Mouse (Mus musculus) liver, embryonic 11.5 days (tissue): ENCODE data around the gene C2. TPM values are rescaled to one million over a fixed set of nuclear protein-coding genes. Genes with fewer than 3 reads are reported as not detected.
"Not testable (repeated sequence)": the region's sequence is repeated elsewhere in the genome, so short reads cannot be mapped to it uniquely, and the experiment has no call there.

Experiments used
- ATAC-seq: fragments of 200-750 bp; cut with Nextera tagmentation; replicated peaks from 2 replicates; pipeline ENCODE4 v1.8.0; 2017; ENCODE audit warnings: moderate number of reproducible peaks, mild to moderate bottlenecking, moderate TSS enrichment, moderate library complexity; ENCODE audit not compliant: low FRiP score
- DNase-seq: peaks from one replicate; pipeline ENCODE4 v3.0.0-alpha.2; 2017; ENCODE audit warnings: low spot score
- H3K27ac ChIP-seq: fragments of 300-500 bp; sonication (generic); 2 replicates; pipeline ENCODE4 v1.5.1; 2014; ENCODE audit warnings: mild to moderate bottlenecking, low read depth, low read length, control low read depth
- H3K27me3 ChIP-seq: fragments of 300-500 bp; sonication (generic); replicated peaks from 2 replicates; pipeline ENCODE4 v1.6.1; 2014; ENCODE audit warnings: low read length, mixed read lengths; ENCODE audit not compliant: control insufficient read depth, insufficient read depth
- H3K36me3 ChIP-seq: fragments of 300-500 bp; sonication (generic); 2 replicates; pipeline ENCODE4 v1.6.1; 2014; ENCODE audit warnings: mild to moderate bottlenecking, low read length, moderate library complexity, mixed read lengths; ENCODE audit not compliant: control insufficient read depth, insufficient read depth
- H3K4me1 ChIP-seq: fragments of 300-500 bp; sonication (generic); replicated peaks from 2 replicates; pipeline ENCODE4 v1.6.1; 2014; ENCODE audit warnings: low read length, mixed read lengths; ENCODE audit not compliant: control insufficient read depth, insufficient read depth
- H3K4me2 ChIP-seq: fragments of 300-500 bp; sonication (generic); 2 replicates; pipeline ENCODE4 v1.6.1; 2014; ENCODE audit warnings: mild to moderate bottlenecking, control low read depth, moderate library complexity
- H3K4me3 ChIP-seq: fragments of 300-500 bp; sonication (generic); 2 replicates; pipeline ENCODE4 v1.5.1; 2014; ENCODE audit warnings: low read depth, low read length, control low read depth
- H3K9ac ChIP-seq: fragments of 300-500 bp; sonication (generic); 2 replicates; pipeline ENCODE4 v1.6.1; 2014; ENCODE audit warnings: low read depth, low read length, control low read depth
- H3K9me3 ChIP-seq: fragments of 300-500 bp; sonication (generic); 2 replicates; pipeline ENCODE4 v1.6.1; 2016; ENCODE audit warnings: low read length, inconsistent platforms, mixed read lengths; ENCODE audit not compliant: control insufficient read depth
- WGBS: fragments of 180-500 bp; shearing (Covaris S2); extraction: QIAGEN DNeasy Blood & Tissue Kit; methylation state at CpG from one replicate; pipeline ENCODE4 v1.1.7; 2014; 5-methylcytosine and 5-hydroxymethylcytosine counted together
- polyA plus RNA-seq: library from polyadenylated mRNA; unstranded; fragments of >200 nt; fragmentation: Nextera tagmentation; extraction: Ambion mirVana; gene quantifications from 2 replicates; pipeline ENCODE4 v1.2.1, GENCODE M21; 2014

The C2 gene
- polyA plus RNA-seq, 1 experiment from 2014 or later = 9.0 TPM

DNA sequence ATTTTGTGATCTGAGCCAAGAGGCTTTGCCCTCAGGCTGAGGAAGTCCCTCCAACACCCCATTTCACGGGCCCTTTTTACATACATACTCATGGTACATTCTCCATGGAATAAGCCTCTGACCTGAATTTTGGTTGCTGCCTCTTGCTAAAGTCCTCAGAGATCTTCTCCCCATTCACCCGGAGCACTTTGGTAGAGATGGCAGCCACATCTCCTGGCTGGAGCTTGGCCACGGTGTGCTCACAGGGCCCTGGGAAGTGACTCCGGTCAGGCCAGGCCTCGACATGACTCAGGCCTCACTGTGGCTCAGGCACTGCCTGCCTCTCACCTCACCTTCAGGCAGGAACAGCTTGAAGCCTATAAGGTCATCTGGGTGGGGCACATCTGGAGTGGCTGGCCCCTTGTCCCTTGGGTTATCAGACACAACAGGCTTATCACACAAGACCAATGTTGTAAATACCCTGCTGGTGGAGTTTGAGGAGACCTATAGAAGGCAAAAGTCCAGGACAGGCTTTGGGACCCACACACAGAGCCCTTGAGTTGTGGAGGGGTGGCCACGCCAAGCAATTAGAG, 57.2 kb downstream of the C2 start:
- Histone ChIP-seq H3K4me3 (no peak overlapping the region), H3K9me3 (no peaks in the 10 kb centered on the region), H3K4me2 (peak overlapping the region; percentile 24), H3K27me3 (no peaks in the 10 kb centered on the region), H3K27ac (peak overlapping the region; percentile 51), H3K9ac (peak overlapping the region; percentile 35), H3K36me3 (peaks cover 30% of the 10 kb centered on the region; the same call in 1 of the 2 replicates), H3K4me1 (peaks cover 24% of the 10 kb centered on the region)
- DNase-seq (no peak), ATAC-seq (peak; percentile 39)
- WGBS = 72% methylated on average over 6 of the region's 6 CpGs

DNA sequence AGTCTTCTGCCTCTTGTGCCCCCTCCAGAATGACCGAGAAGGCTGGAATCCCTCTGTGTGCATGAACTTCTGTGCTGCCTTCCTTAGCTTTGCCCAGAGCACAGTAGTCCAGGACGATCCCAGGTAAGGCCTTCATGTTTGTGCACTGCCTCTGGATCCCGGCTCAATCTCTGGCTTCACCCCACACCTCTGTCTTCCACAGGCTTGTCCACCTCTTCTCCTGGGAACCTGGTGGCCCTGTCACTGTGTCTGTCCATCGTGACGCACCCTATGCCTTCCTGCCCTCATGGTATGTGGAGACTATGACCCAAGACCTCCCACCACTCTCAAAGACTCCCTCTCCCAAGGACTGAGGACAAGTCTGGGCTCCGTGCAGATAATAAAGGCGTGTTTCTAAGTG, 59.3 kb downstream of the C2 start:
- Histone ChIP-seq H3K4me1 (peaks cover 27% of the 10 kb centered on the region), H3K4me2 (0 out of 2 replicates have a peak overlapping the region, but pooled peaks have one; percentile 22), H3K36me3 (peaks cover 21% of the 10 kb centered on the region; the same call in 1 of the 2 replicates), H3K9me3 (no peaks in the 10 kb centered on the region), H3K4me3 (no peak overlapping the region), H3K27ac (no peak overlapping the region), H3K9ac (no peak overlapping the region; the same call in 1 of the 2 replicates), H3K27me3 (no peaks in the 10 kb centered on the region)
- ATAC-seq = no peak
- DNase-seq = no peak
- WGBS = 89% methylated on average over 7 of the region's 7 CpGs

DNA sequence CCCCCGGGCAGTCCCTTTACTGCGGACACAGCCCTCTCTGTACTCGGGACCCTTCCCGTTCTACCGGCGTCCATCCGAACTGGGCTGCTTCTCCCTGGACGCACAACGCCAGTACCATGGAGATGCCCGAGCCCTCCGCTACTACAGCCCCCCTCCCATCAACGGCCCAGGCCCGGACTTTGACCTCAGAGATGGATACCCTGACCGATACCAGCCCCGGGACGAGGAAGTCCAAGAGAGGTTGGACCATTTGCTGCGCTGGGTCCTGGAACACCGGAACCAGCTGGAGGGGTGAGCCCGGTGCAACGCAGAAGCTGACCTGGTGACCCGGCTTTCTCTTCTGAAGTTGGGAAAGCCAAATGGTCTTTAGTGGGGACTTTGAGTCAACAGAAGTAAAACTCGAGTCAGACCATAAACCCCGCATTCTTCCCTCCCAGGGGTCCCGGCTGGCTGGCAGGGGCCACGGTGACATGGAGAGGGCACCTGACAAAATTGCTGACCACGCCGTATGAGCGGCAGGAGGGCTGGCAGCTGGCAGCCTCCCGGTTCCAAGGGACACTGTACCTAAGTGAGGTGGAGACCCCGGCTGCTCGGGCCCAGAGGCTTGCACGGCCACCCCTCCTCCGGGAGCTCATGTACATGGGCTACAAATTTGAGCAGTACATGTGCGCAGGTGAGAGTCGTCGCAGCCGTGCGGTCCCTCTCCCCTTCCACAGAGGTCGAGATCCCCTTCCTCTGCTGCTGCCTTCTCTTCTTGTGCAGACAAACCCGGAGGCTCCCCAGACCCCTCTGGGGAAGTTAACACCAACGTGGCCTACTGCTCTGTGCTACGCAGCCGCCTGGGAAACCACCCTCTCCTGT, 60.4 kb downstream of the C2 start:
- Histone ChIP-seq H3K9ac (peak overlapping the region; percentile 74), H3K9me3 (no peaks in the 10 kb centered on the region), H3K27ac (peak overlapping the region; percentile 57), H3K4me1 (peaks cover 27% of the 10 kb centered on the region), H3K4me2 (peak overlapping the region; percentile 92), H3K27me3 (no peaks in the 10 kb centered on the region), H3K4me3 (peak overlapping the region; percentile 71), H3K36me3 (peaks cover 17% of the 10 kb centered on the region; the same call in 1 of the 2 replicates)
- 0 out of 2 replicates have a peak, but pooled peaks have one; percentile 4 for ATAC-seq
- WGBS = 35% methylated on average over 43 of the region's 43 CpGs
- no peak for DNase-seq

DNA sequence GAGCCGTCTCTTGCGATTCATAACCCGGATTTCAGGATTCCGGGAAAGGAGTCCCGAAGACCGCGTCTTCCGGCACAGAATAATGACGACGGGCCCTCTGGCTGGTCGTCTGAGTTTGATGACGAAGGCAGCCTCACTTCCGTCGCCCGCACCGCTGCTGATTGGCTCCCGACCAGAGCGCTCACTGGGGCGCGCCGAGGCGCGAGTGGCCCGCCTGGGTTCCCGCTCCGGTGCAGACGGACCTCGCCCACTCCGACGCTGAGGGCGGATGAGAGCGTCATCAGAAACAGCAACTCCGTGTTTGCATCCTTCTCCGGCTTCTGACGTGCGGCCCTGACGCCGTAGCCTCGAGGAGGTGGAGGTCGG, 61.2 kb downstream of the C2 start, which contains the start of the genes Stk19 and Dxo:
Gene Stk19, minus strand, starts transcription at position 90 of the 366 bp plus-strand sequence.
Gene Dxo, plus strand, starts transcription at position 164 of the 366 bp plus-strand sequence.
- WGBS = under 1% methylated on average over 40 of the region's 40 CpGs
- ATAC-seq = peak; percentile 92
- Histone ChIP-seq H3K9me3 (no peaks in the 10 kb centered on the region), H3K4me1 (peaks cover 27% of the 10 kb centered on the region), H3K9ac (peak within 1 kb of the TSS; percentile 74), H3K36me3 (peaks cover 13% of the 10 kb centered on the region; the same call in 1 of the 2 replicates), H3K27me3 (no peaks in the 10 kb centered on the region), H3K4me2 (peak within 1 kb of the TSS; percentile 92), H3K27ac (peak within 1 kb of the TSS; percentile 57), H3K4me3 (peak within 1 kb of the TSS; percentile 71)
- DNase-seq = peak; percentile 95

DNA sequence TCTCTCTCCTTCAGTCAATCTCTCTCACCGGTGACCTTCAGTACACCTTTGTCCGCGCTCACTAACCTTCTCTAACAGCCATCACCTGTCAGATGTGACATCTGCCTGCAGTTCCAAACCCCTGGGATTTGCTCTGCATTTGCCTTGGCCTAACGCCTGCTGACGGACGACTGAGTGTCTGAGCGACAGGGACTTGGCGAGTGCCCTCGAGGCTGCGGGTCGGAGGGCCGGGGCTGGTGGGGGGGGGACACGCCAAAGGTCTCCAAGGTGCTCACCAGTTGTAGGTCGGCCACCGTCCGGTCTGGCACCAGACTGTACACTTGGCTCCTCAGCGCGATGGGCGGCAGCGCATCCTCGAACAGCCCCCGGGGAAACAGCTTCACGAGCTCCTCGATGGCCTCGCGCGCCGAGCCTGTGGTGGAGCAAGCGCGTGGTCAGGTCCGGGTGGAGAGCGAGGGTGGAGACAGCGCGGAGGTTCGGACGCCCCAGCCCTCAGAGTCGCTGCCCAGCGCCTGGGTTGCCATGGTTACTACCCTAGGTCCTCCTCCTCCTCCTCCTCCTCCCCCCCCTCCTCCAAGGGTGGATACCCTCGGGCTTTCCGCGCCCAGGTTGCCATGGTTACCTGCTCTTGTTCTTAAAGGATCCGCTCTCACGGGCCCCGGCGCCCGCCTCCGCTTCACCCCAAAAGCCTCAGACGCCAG, 61.8 kb downstream of the C2 start:
- ATAC-seq = peak; percentile 78
- Histone ChIP-seq H3K4me2 (peak overlapping the region; percentile 92), H3K27ac (no peak overlapping the region; the same call in 1 of the 2 replicates), H3K36me3 (peaks cover 10% of the 10 kb centered on the region), H3K9me3 (no peaks in the 10 kb centered on the region), H3K4me1 (peaks cover 24% of the 10 kb centered on the region), H3K9ac (peak overlapping the region; percentile 66), H3K4me3 (peak overlapping the region; percentile 71), H3K27me3 (no peaks in the 10 kb centered on the region)
- no peak for DNase-seq
- 5% methylated on average over 45 of the region's 48 CpGs for WGBS

DNA sequence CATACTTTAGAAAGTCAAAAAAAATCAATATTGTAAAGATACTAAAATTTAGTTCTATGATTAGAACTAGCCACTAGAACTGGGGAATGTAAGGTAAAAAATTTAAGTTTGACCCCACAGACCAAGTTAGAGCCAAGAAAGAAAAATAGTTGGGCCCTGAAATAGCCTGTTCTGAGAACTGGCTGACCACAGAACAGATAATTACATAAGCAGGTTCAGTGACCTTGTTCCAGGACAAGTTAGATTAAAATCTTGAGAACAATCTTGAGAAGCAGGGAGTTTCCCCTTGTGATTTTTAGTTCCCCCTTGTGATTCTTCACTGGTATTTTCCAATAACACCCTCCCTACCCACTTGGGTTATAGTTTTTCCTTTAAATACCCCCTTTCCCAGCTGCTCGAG, 67.3 kb downstream of the C2 start:
- peaks cover 28% of the 10 kb centered on the region for H3K36me3 ChIP-seq
- not testable (repeated sequence) for H3K9me3 ChIP-seq, ATAC-seq, H3K4me1 ChIP-seq, H3K27me3 ChIP-seq, H3K9ac ChIP-seq, H3K4me3 ChIP-seq, H3K4me2 ChIP-seq, DNase-seq, H3K27ac ChIP-seq
- 89% methylated on average over 1 of the region's 1 CpGs for WGBS

DNA sequence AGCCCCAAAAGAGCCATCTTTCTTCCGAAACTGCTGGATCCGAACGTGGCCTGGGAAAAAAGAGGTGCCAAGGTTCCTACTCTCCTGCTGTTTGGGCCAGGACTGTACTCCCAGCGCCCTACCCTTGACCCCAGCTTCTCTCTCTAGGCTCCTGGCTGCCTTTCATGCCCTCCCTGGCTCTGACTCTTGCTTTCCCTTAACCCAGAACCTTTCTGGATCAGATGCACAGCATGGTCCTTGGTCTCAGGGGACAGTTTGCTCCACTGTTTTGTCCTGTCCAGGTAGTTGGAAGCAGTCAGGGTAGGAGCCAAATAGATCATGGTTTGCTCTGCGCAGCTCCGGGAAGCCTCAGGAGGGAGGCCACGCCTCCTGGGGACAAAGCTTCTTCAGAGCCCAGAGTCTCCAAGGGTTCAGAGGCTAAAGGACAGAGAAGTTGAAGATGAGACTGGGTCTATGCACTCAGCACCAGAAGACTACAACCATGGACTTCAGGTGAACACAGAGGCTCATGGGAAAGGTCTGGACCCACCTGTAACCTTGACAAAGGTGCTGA, 83.2 kb downstream of the C2 start:
- ATAC-seq (no peak), DNase-seq (no peak)

DNA sequence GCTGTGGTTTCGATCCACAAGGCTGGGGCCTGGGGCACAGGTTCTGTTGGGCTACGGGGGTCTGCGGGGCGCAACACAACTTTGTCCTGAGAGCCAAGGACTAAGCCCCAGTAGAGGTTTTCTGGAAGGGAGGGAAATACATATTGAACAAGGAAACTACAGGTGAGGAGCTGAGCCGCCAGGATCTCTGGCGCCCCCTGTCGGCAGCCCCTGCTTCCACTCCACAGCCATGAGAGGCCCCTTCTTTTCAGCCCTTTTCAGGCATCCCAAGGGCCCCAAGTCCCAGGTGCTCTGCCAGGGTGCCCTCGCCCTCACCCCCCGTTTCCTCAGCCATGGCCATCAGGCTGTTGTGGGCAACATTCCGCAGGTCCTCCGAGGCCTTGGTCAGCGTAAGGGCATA, 84.3 kb downstream of the C2 start:
- H3K9ac ChIP-seq, H3K36me3 ChIP-seq, H3K27me3 ChIP-seq, H3K4me1 ChIP-seq, H3K9me3 ChIP-seq, DNase-seq, H3K4me3 ChIP-seq, H3K4me2 ChIP-seq, H3K27ac ChIP-seq, ATAC-seq: not testable (repeated sequence)
- WGBS = 48% methylated on average over 12 of the region's 12 CpGs

More for the DNA sequence above, 83.2 kb downstream of the C2 start:
- Histone ChIP-seq H3K4me2 (no peak overlapping the region), H3K9ac (no peak overlapping the region), H3K27ac (no peak overlapping the region), H3K27me3 (no peaks in the 10 kb centered on the region), H3K4me3 (no peak overlapping the region), H3K9me3 (no peaks in the 10 kb centered on the region), H3K4me1 (no peaks in the 10 kb centered on the region), H3K36me3 (no peaks in the 10 kb centered on the region)
- WGBS = 69% methylated on average over 7 of the region's 7 CpGs
